24 mouse cellular contexts compared by ENCODE assay signal in genomic region chr6:68449042-68449832, GRCm38 (mm10).
DNase-seq lines count a peak whose midpoint lies in the region; ATAC-seq and TF ChIP-seq lines count a peak whose summit lies in the region.
"Had no signal": no experiment of that assay in that cellular context is flagged by ENCODE, and none has a peak within 500 bp of the region (broad histone marks: within the 10 kb centered on the region; RNA-seq: fewer than 3 reads in every experiment).

No protein-coding gene starts in this region.

- no peaks in the 10 kb centered on the region for H3K27me3 ChIP-seq in lung, embryonic 15.5 days
- H3K27me3 ChIP-seq in stomach, embryonic 14.5 days (ENCODE audit: control insufficient read depth, insufficient read depth, low read length) = no peaks in the 10 kb centered on the region
- no peaks in the 10 kb centered on the region for H3K27me3 ChIP-seq in stomach, postnatal 0 days (ENCODE audit: control insufficient read depth, insufficient read depth, low read length)
- no peaks in the 10 kb centered on the region for H3K27me3 ChIP-seq in forebrain, embryonic 16.5 days (replicated peaks; ENCODE audit: control insufficient read depth, insufficient read depth, low read length)
- H3K27me3 ChIP-seq: embryonic facial prominence, embryonic 13.5 days; kidney, embryonic 15.5 days; limb, embryonic 12.5 days; liver, embryonic 15.5 days; megakaryocyte, embryonic 14.5 days had no signal

- intact Hi-C loops in heart, postnatal 25 days (cut with DNase I) = no loop called here

- WGBS in lung, embryonic 15.5 days = 46% methylated on average over 3 of the region's 3 CpGs
- 65% methylated on average over 3 of the region's 3 CpGs for WGBS in stomach, embryonic 14.5 days
- 60% methylated on average over 3 of the region's 3 CpGs for WGBS in stomach, postnatal 0 days
- WGBS in forebrain, embryonic 16.5 days = 82% methylated on average over 3 of the region's 3 CpGs

- no peak for TF ChIP-seq EP300 in stomach, postnatal 0 days (optimal IDR thresholded peaks at IDR 0.05)

- TF ChIP-seq CTCF in stomach, postnatal 0 days (IDR thresholded peaks at IDR 0.05; ENCODE audit: low read depth) = no peak

- H3K9ac ChIP-seq in lung, embryonic 15.5 days = no peak overlapping the region
- no peak overlapping the region for H3K9ac ChIP-seq in stomach, embryonic 14.5 days (replicated peaks; ENCODE audit: low read depth, low read length)
- no peak overlapping the region for H3K9ac ChIP-seq in stomach, postnatal 0 days (ENCODE audit: low read length)
- H3K9ac ChIP-seq in forebrain, embryonic 16.5 days (replicated peaks; ENCODE audit: low read depth, low read length) = no peak overlapping the region
- H3K9ac ChIP-seq: embryonic facial prominence, embryonic 13.5 days; kidney, embryonic 15.5 days; limb, embryonic 12.5 days; liver, embryonic 15.5 days had no signal

- H3K4me1 ChIP-seq in lung, embryonic 15.5 days = no peaks in the 10 kb centered on the region
- no peaks in the 10 kb centered on the region for H3K4me1 ChIP-seq in stomach, embryonic 14.5 days (ENCODE audit: control insufficient read depth, insufficient read depth, low read length)
- H3K4me1 ChIP-seq in stomach, postnatal 0 days (replicated peaks; ENCODE audit: control insufficient read depth, insufficient read depth) = no peaks in the 10 kb centered on the region
- H3K4me1 ChIP-seq in forebrain, embryonic 16.5 days (replicated peaks; ENCODE audit: control insufficient read depth, insufficient read depth, low read length) = no peaks in the 10 kb centered on the region
- H3K4me1 ChIP-seq: embryonic facial prominence, embryonic 13.5 days; kidney, embryonic 15.5 days; limb, embryonic 12.5 days; liver, embryonic 15.5 days; megakaryocyte, embryonic 14.5 days had no signal

- no peaks in the 10 kb centered on the region for H3K36me3 ChIP-seq in lung, embryonic 15.5 days
- H3K36me3 ChIP-seq in stomach, embryonic 14.5 days (ENCODE audit: control insufficient read depth, insufficient read depth, low read length) = no peaks in the 10 kb centered on the region
- no peaks in the 10 kb centered on the region for H3K36me3 ChIP-seq in stomach, postnatal 0 days (ENCODE audit: control insufficient read depth, insufficient read depth, low read length)
- no peaks in the 10 kb centered on the region for H3K36me3 ChIP-seq in forebrain, embryonic 16.5 days (ENCODE audit: control insufficient read depth, insufficient read depth)
- H3K36me3 ChIP-seq: embryonic facial prominence, embryonic 13.5 days; G1E; kidney, embryonic 15.5 days; limb, embryonic 12.5 days; liver, embryonic 15.5 days had no signal

- no peak overlapping the region for H3K4me3 ChIP-seq in lung, embryonic 15.5 days
- no peak overlapping the region for H3K4me3 ChIP-seq in stomach, embryonic 14.5 days (ENCODE audit: low read depth, low read length)
- no peak overlapping the region for H3K4me3 ChIP-seq in stomach, postnatal 0 days (ENCODE audit: low read depth, low read length)
- H3K4me3 ChIP-seq in forebrain, embryonic 16.5 days (replicated peaks; ENCODE audit: low read length) = no peak overlapping the region
- H3K4me3 ChIP-seq: embryonic facial prominence, embryonic 13.5 days; erythroblast, embryonic 14.5 days; kidney, embryonic 15.5 days; limb, embryonic 12.5 days; liver, embryonic 15.5 days; megakaryocyte, embryonic 14.5 days had no signal

- H3K27ac ChIP-seq in lung, embryonic 15.5 days = no peak overlapping the region
- H3K27ac ChIP-seq in stomach, embryonic 14.5 days (ENCODE audit: low read length) = no peak overlapping the region
- H3K27ac ChIP-seq in stomach, postnatal 0 days (replicated peaks) = no peak overlapping the region
- H3K27ac ChIP-seq in forebrain, embryonic 16.5 days (ENCODE audit: low read length) = no peak overlapping the region
- H3K27ac ChIP-seq: embryonic facial prominence, embryonic 13.5 days; kidney, embryonic 15.5 days; limb, embryonic 12.5 days; liver, embryonic 15.5 days had no signal

- peak; percentile 87 for ATAC-seq in lung, embryonic 15.5 days (ENCODE audit: borderline replicate concordance, extremely low read depth, low FRiP score, low TSS enrichment)
- peak; percentile 67 for ATAC-seq in stomach, embryonic 14.5 days (ENCODE audit: insufficient number of reproducible peaks, insufficient read depth, low FRiP score, low read depth)
- ATAC-seq in stomach, postnatal 0 days (ENCODE audit: low FRiP score, low TSS enrichment) = no peak
- no peak for ATAC-seq in forebrain, embryonic 16.5 days

- peak; percentile 0 for DNase-seq in embryo, embryonic 11 days
- no peak for DNase-seq in embryo, embryonic 10 days (ENCODE audit: low spot score)
- DNase-seq in lung, postnatal 36 days = no peak
- no peak for DNase-seq in stomach, postnatal 0 days (ENCODE audit: low spot score)
- DNase-seq in heart, postnatal 25 days (ENCODE audit: low spot score) = no peak
- DNase-seq: adrenal gland, postnatal 14 days; cerebellum, adult 18-20 months; cerebellum, postnatal 14 days; gastrocnemius, postnatal 14 days; heart, postnatal 14 days; kidney, adult 11 months; kidney, postnatal 25 days; lung, postnatal 14 days; midbrain, embryonic 14.5 days had no signal

- H3K9me3 ChIP-seq in lung, embryonic 15.5 days = no peaks in the 10 kb centered on the region
- no peaks in the 10 kb centered on the region for H3K9me3 ChIP-seq in stomach, embryonic 14.5 days (ENCODE audit: control insufficient read depth, low read depth, low read length)
- no peaks in the 10 kb centered on the region for H3K9me3 ChIP-seq in stomach, postnatal 0 days (ENCODE audit: control insufficient read depth, low read length)
- H3K9me3 ChIP-seq in forebrain, embryonic 16.5 days (ENCODE audit: control insufficient read depth, low read length) = no peaks in the 10 kb centered on the region
- H3K9me3 ChIP-seq: embryonic facial prominence, embryonic 13.5 days; G1E; kidney, embryonic 15.5 days; limb, embryonic 12.5 days; liver, embryonic 15.5 days; megakaryocyte, embryonic 14.5 days had no signal

- no peak overlapping the region for H3K4me2 ChIP-seq in lung, embryonic 15.5 days
- no peak overlapping the region for H3K4me2 ChIP-seq in stomach, embryonic 14.5 days (replicated peaks; ENCODE audit: low read depth, low read length)
- H3K4me2 ChIP-seq in stomach, postnatal 0 days (replicated peaks; ENCODE audit: low read depth) = no peak overlapping the region
- H3K4me2 ChIP-seq in forebrain, embryonic 16.5 days (ENCODE audit: low read length) = no peak overlapping the region
- H3K4me2 ChIP-seq: embryonic facial prominence, embryonic 13.5 days; kidney, embryonic 15.5 days; limb, embryonic 12.5 days; liver, embryonic 15.5 days had no signal

Comparison
In these comparisons a context has a peak if more than half of its experiments do, and no peak if none do; other contexts are left out.
1. ATAC-seq: peak in lung, embryonic 15.5 days (single experiment) and stomach, embryonic 14.5 days (single experiment); none in stomach, postnatal 0 days (single experiment) and forebrain, embryonic 16.5 days (single experiment).